Mouse (Mus musculus) 416B (cell line): ENCODE results near the gene Msrb3.
"Not testable (repeated sequence)": the region's sequence is repeated elsewhere in the genome, so short reads cannot be mapped to it uniquely, and the experiment has no call there.

Experiments used
- DNase-seq: peaks from one replicate; pipeline ENCODE4 v3.0.0; 2011; ENCODE audit warnings: low read depth

Gene Msrb3

DNA sequence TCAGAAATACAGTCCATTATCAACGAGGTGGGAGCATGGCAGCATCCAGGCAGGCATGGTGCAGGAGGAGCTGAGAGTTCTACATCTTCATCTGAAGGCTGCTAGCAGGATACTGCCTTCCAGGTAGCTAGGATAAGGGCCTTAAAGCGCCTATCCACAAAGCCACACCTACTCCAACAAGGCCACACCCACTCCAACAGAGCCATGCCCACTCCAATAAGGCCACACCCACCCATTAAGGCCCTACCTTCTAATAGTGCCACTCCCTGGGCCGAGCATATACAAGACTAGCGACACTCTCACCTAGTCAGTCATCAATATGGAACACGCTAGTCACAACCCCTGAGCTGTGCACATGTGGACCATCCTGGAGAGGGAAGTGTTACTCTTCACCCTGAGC, 149.3 kb downstream of the Msrb3 start:
- not testable (repeated sequence) for DNase-seq

DNA sequence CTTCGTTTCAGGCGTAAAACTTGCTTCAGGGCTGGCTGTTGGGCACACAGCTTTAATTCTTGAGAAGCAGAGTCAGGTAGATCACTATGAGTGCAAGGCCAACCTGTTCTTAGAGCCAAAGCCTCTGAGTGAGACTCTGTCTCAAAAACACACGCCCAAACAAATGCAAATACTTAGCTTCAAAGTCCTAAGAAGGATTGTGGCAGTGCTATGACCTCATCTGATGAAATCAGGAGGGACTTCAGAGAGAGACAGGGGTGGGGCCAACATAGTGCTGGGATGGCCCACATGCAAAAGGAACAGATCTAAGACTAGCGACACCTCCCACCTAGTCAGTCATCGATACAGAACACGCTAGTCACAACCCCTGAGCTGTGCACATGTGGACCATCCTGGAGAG, 150.7 kb downstream of the Msrb3 start:
- DNase-seq = no peak

DNA sequence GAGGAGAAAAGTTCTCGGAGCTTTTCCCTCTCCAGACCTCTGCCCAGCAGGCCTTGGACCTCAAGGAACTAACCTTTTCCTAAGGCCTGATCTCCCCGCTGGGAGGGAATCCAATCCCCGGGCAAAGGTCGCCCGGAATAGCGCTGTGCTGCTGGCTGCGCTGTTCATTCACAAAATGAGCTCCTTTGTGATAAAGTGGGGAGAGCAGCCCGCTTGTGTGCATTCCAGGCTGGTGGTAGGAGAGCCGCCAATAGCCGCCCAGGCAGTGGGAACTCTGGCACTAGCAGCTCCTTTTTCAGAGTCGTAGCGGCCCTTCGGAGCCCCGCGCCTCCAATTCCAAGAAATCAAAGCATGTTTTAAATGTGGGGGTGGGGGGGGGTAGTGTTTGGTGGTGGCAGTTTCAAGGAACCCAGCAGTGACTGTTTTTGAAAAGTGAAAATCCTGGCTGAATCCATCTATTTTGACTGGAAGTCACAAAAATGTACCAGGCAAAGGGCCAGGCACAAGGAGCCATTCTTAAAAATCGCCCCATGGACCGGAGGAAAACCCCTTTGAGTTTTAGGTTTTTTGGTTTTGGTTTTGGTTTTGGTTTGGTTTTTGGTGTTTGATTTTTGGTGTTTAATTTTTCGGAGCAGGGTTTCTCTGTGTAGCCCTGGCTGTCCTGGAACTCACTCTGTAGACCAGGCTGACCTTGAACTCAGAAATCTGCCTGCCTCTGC, 153.6 kb downstream of the Msrb3 start:
- no peak for DNase-seq

DNA sequence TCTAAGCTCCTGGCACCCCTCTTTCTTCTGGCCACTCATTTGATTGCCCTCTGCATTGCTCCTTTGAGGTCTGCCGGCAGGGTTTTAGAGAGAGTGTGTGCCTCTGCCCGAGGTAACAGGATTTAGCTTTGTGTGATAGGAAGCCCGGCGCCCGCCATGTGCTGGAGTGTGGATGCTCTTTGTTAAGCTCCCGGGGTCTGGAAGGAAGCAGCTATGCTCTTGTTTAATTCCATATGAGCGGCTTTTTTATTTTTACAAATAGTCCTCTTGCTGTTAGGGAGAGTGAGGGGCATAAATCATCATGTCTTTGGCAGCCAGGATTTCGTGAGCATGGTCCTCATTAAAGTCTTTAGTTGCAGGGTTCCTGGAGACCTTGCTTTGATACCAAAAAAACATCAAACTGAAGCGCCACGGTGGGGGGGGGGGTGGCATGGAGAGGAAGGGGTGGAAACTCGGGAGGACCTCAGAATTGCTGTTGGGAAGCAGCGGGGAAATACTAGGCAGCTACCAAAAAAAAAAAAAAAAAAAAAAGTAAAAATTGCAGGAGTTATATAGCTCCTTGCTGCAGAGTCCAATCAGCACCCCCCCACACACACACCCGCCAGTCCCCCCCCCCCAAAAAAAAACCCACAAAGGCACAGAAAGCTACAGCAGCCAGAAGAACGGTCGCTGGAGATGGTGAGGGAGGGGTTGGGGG, 154.3 kb downstream of the Msrb3 start:
- no peak for DNase-seq

DNA sequence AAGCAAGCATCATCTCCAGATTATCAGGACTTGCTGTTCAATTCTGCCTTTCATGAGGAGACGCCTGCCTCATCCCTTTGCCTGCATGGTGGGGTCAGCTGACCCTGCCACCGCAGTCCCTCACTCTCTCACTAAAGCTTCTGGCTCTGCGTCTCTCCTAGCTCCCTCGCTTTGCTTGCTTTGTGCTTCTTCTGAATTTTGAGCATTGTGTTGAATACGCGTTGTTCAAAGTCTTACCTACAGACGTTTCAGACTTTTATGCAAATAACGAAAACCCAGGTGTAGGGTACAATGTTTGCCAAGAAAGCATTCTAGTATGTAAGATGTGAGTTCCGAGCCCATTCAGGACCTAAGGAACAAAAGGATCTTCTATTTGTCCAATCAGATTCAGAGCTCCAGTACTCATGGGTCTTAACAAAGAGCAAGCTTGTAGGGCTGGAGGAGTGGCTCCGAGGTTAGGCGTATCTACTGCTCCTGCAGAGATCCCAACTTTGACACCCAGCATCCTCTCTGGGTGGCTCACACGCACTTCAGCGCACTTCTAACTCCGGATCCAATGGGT, 162.3 kb downstream of the Msrb3 start:
- DNase-seq = no peak

DNA sequence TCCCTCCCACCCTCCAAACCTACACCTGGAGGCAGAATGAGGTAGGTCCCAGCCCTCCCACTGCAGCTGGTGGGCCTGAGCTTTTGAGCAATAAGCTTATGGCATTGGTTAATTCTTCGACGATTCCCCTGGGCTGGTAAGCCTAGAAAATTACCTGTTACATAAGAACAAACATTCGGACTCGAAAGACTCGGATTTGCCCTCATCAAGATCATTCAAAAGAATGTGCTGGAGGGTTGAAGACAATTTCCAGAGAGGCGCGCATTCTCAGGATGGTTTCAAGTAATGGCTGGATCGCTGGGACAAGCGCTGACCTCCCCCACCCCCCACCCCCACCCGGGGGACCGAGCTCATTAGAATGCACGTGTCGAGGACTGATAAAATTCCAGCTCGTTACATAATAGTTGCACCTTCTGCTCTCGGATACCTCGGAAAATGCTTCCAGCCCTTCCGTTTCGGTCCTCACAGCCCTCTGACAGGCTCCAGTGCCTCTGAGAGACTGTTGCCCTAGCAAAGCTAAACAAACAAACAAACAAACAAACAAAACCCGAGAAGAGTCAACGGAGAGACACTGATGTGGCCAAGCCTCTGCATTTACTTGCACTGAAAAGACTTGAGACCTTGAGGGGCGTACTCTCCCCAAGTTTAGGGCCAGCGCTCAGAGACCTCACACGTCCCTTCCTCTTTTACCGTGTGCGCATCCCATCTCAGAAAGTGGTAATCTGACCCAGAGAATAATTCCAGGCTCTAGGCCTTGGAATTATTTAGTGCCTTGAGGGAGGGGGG, 163.0 kb downstream of the Msrb3 start:
- DNase-seq = no peak

DNA sequence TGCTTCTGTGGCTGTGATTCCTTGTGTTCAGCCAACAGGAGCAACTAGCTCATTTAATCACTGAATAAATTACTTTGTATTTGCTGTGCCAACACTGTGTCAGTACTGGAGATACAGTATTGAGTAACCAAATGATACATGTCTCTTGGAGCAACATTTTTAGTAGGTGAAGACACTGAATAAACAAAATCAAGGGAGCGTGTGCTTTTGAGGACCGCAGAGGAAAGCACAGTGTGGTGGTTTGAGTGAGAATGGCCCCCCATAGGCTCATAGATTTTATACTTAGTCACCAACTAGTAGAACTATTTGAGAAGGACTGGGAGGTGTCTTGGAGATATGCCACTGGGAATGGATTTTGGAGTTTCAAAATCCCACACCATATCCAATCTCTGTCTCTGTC, 164.5 kb downstream of the Msrb3 start:
- no peak for DNase-seq
